ENCODE assay signal across 8 mouse cellular contexts in the genomic region with DNA sequence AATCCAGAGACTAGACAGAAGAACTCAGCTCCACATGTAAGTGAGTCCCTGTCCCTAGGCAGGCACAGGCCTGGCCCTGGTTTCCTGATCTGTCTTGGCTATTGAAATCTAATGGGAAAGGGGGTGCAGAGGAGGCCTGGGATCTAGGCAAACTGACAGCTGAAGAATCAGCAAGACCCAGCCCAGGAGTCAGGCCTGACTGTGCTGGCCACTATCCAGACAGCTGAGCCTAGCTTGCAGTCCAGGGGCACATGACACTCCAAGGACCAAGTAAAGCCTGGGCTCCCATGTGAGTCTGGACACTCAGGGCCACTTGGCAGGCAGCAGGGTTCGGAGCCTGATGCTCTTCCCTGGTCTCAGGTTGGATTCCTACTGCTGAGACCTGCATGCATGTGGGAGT. TPM values are rescaled to one million over a fixed set of nuclear protein-coding genes. Genes with fewer than 3 reads are reported as not detected.
A peak's percentile ranks its signal among the peaks of the same experiment; 100 is the strongest.
DNase-seq lines count a peak whose midpoint lies in the region; ATAC-seq lines count a peak whose summit lies in the region.

No protein-coding gene starts in this region.

- DNase-seq in cerebellum, postnatal 10 days = peak; percentile 67 to 81
- no peak for DNase-seq in cerebellum, adult 8-10 months
- peak; percentile 77 to 86 for DNase-seq in adrenal gland, postnatal 36 days
- peak; percentile 66 for DNase-seq in kidney, postnatal 10 days
- no peak for DNase-seq in cerebellum, adult 9-11 months
- DNase-seq in spleen, adult 12 weeks (ENCODE audit: low spot score) = no peak

- H3K4me2 ChIP-seq in heart, embryonic 13.5 days = no peak overlapping the region
- H3K4me2 ChIP-seq in stomach, embryonic 16.5 days (ENCODE audit: low read depth, low read length) = no peak overlapping the region

- WGBS in heart, embryonic 13.5 days = 76% methylated on average over 1 of the region's 1 CpGs
- WGBS in stomach, embryonic 16.5 days = 87% methylated on average over 1 of the region's 1 CpGs

- H3K9me3 ChIP-seq in heart, embryonic 13.5 days = no peaks in the 10 kb centered on the region
- no peaks in the 10 kb centered on the region for H3K9me3 ChIP-seq in stomach, embryonic 16.5 days (replicated peaks; ENCODE audit: control insufficient read depth, low read length)

- no peaks in the 10 kb centered on the region for H3K36me3 ChIP-seq in heart, embryonic 13.5 days
- H3K36me3 ChIP-seq in stomach, embryonic 16.5 days (ENCODE audit: control insufficient read depth, insufficient read depth, low read length) = no peaks in the 10 kb centered on the region

- H3K4me3 ChIP-seq in heart, embryonic 13.5 days = no peak overlapping the region
- no peak overlapping the region for H3K4me3 ChIP-seq in stomach, embryonic 16.5 days (replicated peaks; ENCODE audit: low read length)

- H3K4me1 ChIP-seq in heart, embryonic 13.5 days = peaks cover 65% of the 10 kb centered on the region
- H3K4me1 ChIP-seq in stomach, embryonic 16.5 days (ENCODE audit: control insufficient read depth, insufficient read depth, low read length) = peaks cover 37% of the 10 kb centered on the region

- no peaks in the 10 kb centered on the region for H3K27me3 ChIP-seq in heart, embryonic 13.5 days (replicated peaks)
- no peaks in the 10 kb centered on the region for H3K27me3 ChIP-seq in stomach, embryonic 16.5 days (ENCODE audit: control insufficient read depth, insufficient read depth, low read length)

- ATAC-seq in heart, embryonic 13.5 days (ENCODE audit: extremely low read depth, insufficient number of reproducible peaks, low FRiP score, low TSS enrichment) = no peak
- 0 out of 2 replicates have a peak, but pooled peaks have one; percentile 23 for ATAC-seq in stomach, embryonic 16.5 days (ENCODE audit: insufficient read depth, low FRiP score)

- H3K9ac ChIP-seq in heart, embryonic 13.5 days = peak overlapping the region; percentile 58
- H3K9ac ChIP-seq in stomach, embryonic 16.5 days (ENCODE audit: low read length) = peak overlapping the region; percentile 49

- peak overlapping the region; percentile 76 for H3K27ac ChIP-seq in heart, embryonic 13.5 days (replicated peaks)
- H3K27ac ChIP-seq in stomach, embryonic 16.5 days (ENCODE audit: low read length) = peak overlapping the region; percentile 83

RNA-seq across cellular contexts. Expression of a gene that starts 38.0 kb away (rescaled TPM):
- total RNA-seq in adrenal gland, postnatal 36 days (2021) = 100 to 1,000 TPM in 1 of 2 experiments, 10 to 100 TPM in 1; 98.2 to 143 TPM
- polyA plus RNA-seq in heart, embryonic 13.5 days (2015; fragmentation: Nextera tagmentation; extraction: Ambion mirVana) = 25.1 and 25.7 TPM in 2 replicates
- 24.0 and 26.3 TPM in 2 replicates for polyA plus RNA-seq in stomach, embryonic 16.5 days (2015; fragmentation: Nextera tagmentation; extraction: Ambion mirVana)

Comparison
In these comparisons a context has a peak if more than half of its experiments do, and no peak if none do; other contexts are left out.
1. DNase-seq: peak in cerebellum, postnatal 10 days (2 of 2), adrenal gland, postnatal 36 days (2 of 2) and kidney, postnatal 10 days (single experiment); none in cerebellum, adult 8-10 months (single experiment), cerebellum, adult 9-11 months (single experiment) and spleen, adult 12 weeks (single experiment).